Mouse (Mus musculus) C2C12 (cell line): ENCODE data around the gene Atrn.

Experiments
- CTCF ChIP-seq: IDR thresholded peaks from one replicate; pipeline ENCODE4 v1.5.1; 2011; ENCODE audit not compliant: control insufficient read depth, insufficient read depth, insufficient read length
- FOSL1 ChIP-seq: IDR thresholded peaks from one replicate; pipeline ENCODE4 v1.8.0; 2011; ENCODE audit warnings: mild to moderate bottlenecking, low read length; ENCODE audit not compliant: poor library complexity, insufficient read depth, severe bottlenecking
- MAX ChIP-seq: IDR thresholded peaks from one replicate; pipeline ENCODE4 v1.6.1; 2011; ENCODE audit warnings: mild to moderate bottlenecking, control low read depth
- MYOD1 ChIP-seq: IDR thresholded peaks from one replicate; pipeline ENCODE4 v1.6.1; 2011; ENCODE audit warnings: low read depth; ENCODE audit not compliant: control insufficient read depth, insufficient read length
- USF1 ChIP-seq: IDR thresholded peaks from one replicate; pipeline ENCODE4 v1.6.1; 2011; ENCODE audit warnings: low read depth, mild to moderate bottlenecking, control low read depth, moderate library complexity

- TF ChIP-seq USF1 (no peak), CTCF (no peak), MAX (no peak), FOSL1 (no peak), MYOD1 (no peak)
These were observed 154.5 kb downstream of the Atrn start for GRCm38 (mm10) chr2:131060784-131061183.
